Mouse (Mus musculus) forebrain, embryonic 15.5 days (tissue): ENCODE data around the gene Ccdc13. TPM values are rescaled to one million over a fixed set of nuclear protein-coding genes. Genes with fewer than 3 reads are reported as not detected.

Experiments used
- ATAC-seq: fragments of 200-750 bp; cut with Nextera tagmentation; replicated peaks from 2 replicates; pipeline ENCODE4 v1.8.0; 2017; ENCODE audit warnings: mild to moderate bottlenecking, moderate TSS enrichment, moderate library complexity
- H3K27ac ChIP-seq: fragments of 300-500 bp; sonication (generic); replicated peaks from 2 replicates; pipeline ENCODE4 v1.5.1; 2015; ENCODE audit warnings: mild to moderate bottlenecking, inconsistent platforms
- H3K27me3 ChIP-seq: fragments of 300-500 bp; sonication (generic); 2 replicates; pipeline ENCODE4 v1.6.1; 2015; ENCODE audit warnings: inconsistent platforms
- H3K36me3 ChIP-seq: fragments of 300-500 bp; sonication (generic); 2 replicates; pipeline ENCODE4 v1.6.1; 2015; ENCODE audit warnings: mild to moderate bottlenecking, inconsistent platforms
- H3K4me1 ChIP-seq: fragments of 300-500 bp; sonication (generic); 2 replicates; pipeline ENCODE4 v1.6.1; 2015; ENCODE audit warnings: inconsistent platforms
- H3K4me2 ChIP-seq: fragments of 300-500 bp; sonication (generic); replicated peaks from 2 replicates; pipeline ENCODE4 v1.6.1; 2015; ENCODE audit warnings: mild to moderate bottlenecking, inconsistent platforms
- H3K4me3 ChIP-seq: fragments of 300-500 bp; sonication (generic); 2 replicates; pipeline ENCODE4 v1.5.1; 2015; ENCODE audit warnings: mild to moderate bottlenecking, inconsistent platforms
- H3K9ac ChIP-seq: fragments of 300-500 bp; sonication (generic); replicated peaks from 2 replicates; pipeline ENCODE4 v1.6.1; 2015; ENCODE audit warnings: mild to moderate bottlenecking, inconsistent platforms
- H3K9me3 ChIP-seq: fragments of 300-500 bp; sonication (generic); 2 replicates; pipeline ENCODE4 v1.6.1; 2016; ENCODE audit warnings: inconsistent platforms
- WGBS: fragments of 180-500 bp; shearing (Covaris S2); methylation state at CpG from one replicate; pipeline ENCODE4 v1.1.7; 2015; ENCODE audit warnings: mixed read lengths; 5-methylcytosine and 5-hydroxymethylcytosine counted together
- polyA plus RNA-seq: library from polyadenylated mRNA; unstranded; fragments of >200 nt; fragmentation: Nextera tagmentation; extraction: Ambion mirVana; gene quantifications from 2 replicates; pipeline ENCODE4 v1.2.1, GENCODE M21; 2015

The Ccdc13 gene
- polyA plus RNA-seq, 1 experiment from 2014 or later = 3.0 TPM

- H3K27ac ChIP-seq = no peak overlapping the region
- H3K4me1 ChIP-seq = peaks cover 4% of the 10 kb centered on the region; the same call in 1 of the 2 replicates
- no peak for ATAC-seq
- 15% methylated on average over 5 of the region's 5 CpGs for WGBS
- no peaks in the 10 kb centered on the region for H3K36me3 ChIP-seq
- H3K9ac ChIP-seq = no peak overlapping the region
- H3K27me3 ChIP-seq = no peaks in the 10 kb centered on the region
- H3K9me3 ChIP-seq = no peaks in the 10 kb centered on the region
- H3K4me2 ChIP-seq = no peak overlapping the region
- no peak overlapping the region for H3K4me3 ChIP-seq
These were observed 48.1 kb downstream of the Ccdc13 start for GRCm38 (mm10) chr9:121791206-121791605.

- Histone ChIP-seq H3K27ac (no peak overlapping the region), H3K9ac (no peak overlapping the region), H3K4me1 (no peaks in the 10 kb centered on the region; the same call in 1 of the 2 replicates), H3K4me2 (no peak overlapping the region), H3K9me3 (no peaks in the 10 kb centered on the region), H3K4me3 (no peak overlapping the region), H3K36me3 (no peaks in the 10 kb centered on the region), H3K27me3 (no peaks in the 10 kb centered on the region)
- ATAC-seq = no peak
- WGBS = 78% methylated on average over 2 of the region's 2 CpGs
These were observed 52.9 kb downstream of the Ccdc13 start for GRCm38 (mm10) chr9:121786359-121786758.

- Histone ChIP-seq H3K9ac (no peak overlapping the region), H3K4me1 (no peaks in the 10 kb centered on the region; the same call in 1 of the 2 replicates), H3K4me2 (no peak overlapping the region), H3K9me3 (no peaks in the 10 kb centered on the region), H3K4me3 (no peak overlapping the region), H3K27me3 (peaks cover under 1% of the 10 kb centered on the region; the same call in 1 of the 2 replicates), H3K36me3 (no peaks in the 10 kb centered on the region), H3K27ac (no peak overlapping the region)
- 87% methylated on average over 8 of the region's 8 CpGs for WGBS
- no peak for ATAC-seq
These were observed 54.0 kb downstream of the Ccdc13 start for GRCm38 (mm10) chr9:121785261-121785660.

- Histone ChIP-seq H3K4me2 (no peak overlapping the region), H3K27me3 (peaks cover 5% of the 10 kb centered on the region; the same call in 1 of the 2 replicates), H3K4me3 (no peak overlapping the region), H3K36me3 (no peaks in the 10 kb centered on the region), H3K9me3 (no peaks in the 10 kb centered on the region), H3K4me1 (no peaks in the 10 kb centered on the region; the same call in 1 of the 2 replicates), H3K9ac (no peak overlapping the region), H3K27ac (no peak overlapping the region)
- no peak for ATAC-seq
- 90% methylated on average over 12 of the region's 12 CpGs for WGBS
These were observed 54.5 kb downstream of the Ccdc13 start for GRCm38 (mm10) chr9:121784801-121785200.

GRCm38 (mm10) chr9:121778066-121778624 lies 61.1 kb downstream of the Ccdc13 start:
- peaks cover 11% of the 10 kb centered on the region for H3K4me1 ChIP-seq
- 15% methylated on average over 54 of the region's 54 CpGs for WGBS
- H3K36me3 ChIP-seq = no peaks in the 10 kb centered on the region
- H3K4me3 ChIP-seq = peak overlapping the region; percentile 40
- H3K9ac ChIP-seq = peak overlapping the region; percentile 40
- H3K27me3 ChIP-seq = peaks cover 38% of the 10 kb centered on the region
- ATAC-seq = peak; percentile 59
- no peak overlapping the region for H3K27ac ChIP-seq
- peak overlapping the region; percentile 70 for H3K4me2 ChIP-seq
- H3K9me3 ChIP-seq = no peaks in the 10 kb centered on the region

- peak within 1 kb of the TSS; percentile 70 for H3K4me2 ChIP-seq
- peaks cover 38% of the 10 kb centered on the region for H3K27me3 ChIP-seq
- H3K36me3 ChIP-seq = no peaks in the 10 kb centered on the region
- 21% methylated on average over 30 of the region's 30 CpGs for WGBS
- H3K4me1 ChIP-seq = peaks cover 11% of the 10 kb centered on the region
- H3K9me3 ChIP-seq = no peaks in the 10 kb centered on the region
- H3K4me3 ChIP-seq = peak within 1 kb of the TSS; percentile 40
- H3K9ac ChIP-seq = peak within 1 kb of the TSS; percentile 40
- no peak within 1 kb of the TSS for H3K27ac ChIP-seq
- peak; percentile 53 for ATAC-seq
These were observed 61.7 kb downstream of the Ccdc13 start, which contains the start of gene Klhl40 for GRCm38 (mm10) chr9:121777484-121778065. Klhl40 (plus strand) TSS chr9:121777607.

- 85% methylated on average over 7 of the region's 7 CpGs for WGBS
- Histone ChIP-seq H3K4me1 (peaks cover 11% of the 10 kb centered on the region), H3K9me3 (no peaks in the 10 kb centered on the region), H3K9ac (no peak overlapping the region), H3K27ac (no peak overlapping the region), H3K4me2 (no peak overlapping the region), H3K36me3 (no peaks in the 10 kb centered on the region), H3K27me3 (peaks cover 38% of the 10 kb centered on the region), H3K4me3 (no peak overlapping the region)
- ATAC-seq = no peak
These were observed 62.8 kb downstream of the Ccdc13 start for GRCm38 (mm10) chr9:121776511-121776910.

- Histone ChIP-seq H3K9ac (no peak overlapping the region), H3K9me3 (no peaks in the 10 kb centered on the region), H3K4me2 (no peak overlapping the region), H3K27me3 (peaks cover 38% of the 10 kb centered on the region), H3K4me3 (no peak overlapping the region), H3K36me3 (no peaks in the 10 kb centered on the region), H3K27ac (no peak overlapping the region), H3K4me1 (peaks cover 11% of the 10 kb centered on the region)
- ATAC-seq = no peak
- 82% methylated on average over 10 of the region's 10 CpGs for WGBS
These were observed 63.3 kb downstream of the Ccdc13 start for GRCm38 (mm10) chr9:121775951-121776350.

- no peaks in the 10 kb centered on the region for H3K9me3 ChIP-seq
- H3K27ac ChIP-seq = no peak overlapping the region
- H3K4me2 ChIP-seq = no peak overlapping the region
- no peak overlapping the region for H3K9ac ChIP-seq
- no peak overlapping the region for H3K4me3 ChIP-seq
- peaks cover 13% of the 10 kb centered on the region for H3K27me3 ChIP-seq
- 81% methylated on average over 5 of the region's 5 CpGs for WGBS
- ATAC-seq = no peak
- peaks cover 7% of the 10 kb centered on the region; the same call in 1 of the 2 replicates for H3K36me3 ChIP-seq
- no peaks in the 10 kb centered on the region; the same call in 1 of the 2 replicates for H3K4me1 ChIP-seq
These were observed 66.8 kb downstream of the Ccdc13 start for GRCm38 (mm10) chr9:121772412-121772811.

GRCm38 (mm10) chr9:121765166-121765855 lies 74.0 kb downstream of the Ccdc13 start:
- peaks cover 15% of the 10 kb centered on the region for H3K4me1 ChIP-seq
- H3K27me3 ChIP-seq = no peaks in the 10 kb centered on the region
- H3K36me3 ChIP-seq = peaks cover 41% of the 10 kb centered on the region
- H3K9ac ChIP-seq = no peak overlapping the region
- no peak overlapping the region for H3K4me3 ChIP-seq
- ATAC-seq = no peak
- 77% methylated on average over 16 of the region's 16 CpGs for WGBS
- H3K27ac ChIP-seq = no peak overlapping the region
- H3K4me2 ChIP-seq = no peak overlapping the region
- no peaks in the 10 kb centered on the region for H3K9me3 ChIP-seq

GRCm38 (mm10) chr9:121763716-121764115 lies 75.5 kb downstream of the Ccdc13 start:
- Histone ChIP-seq H3K4me3 (no peak overlapping the region), H3K9ac (no peak overlapping the region), H3K27me3 (no peaks in the 10 kb centered on the region), H3K4me1 (peaks cover 24% of the 10 kb centered on the region), H3K27ac (no peak overlapping the region), H3K9me3 (no peaks in the 10 kb centered on the region), H3K4me2 (no peak overlapping the region), H3K36me3 (peaks cover 41% of the 10 kb centered on the region)
- no peak for ATAC-seq
- WGBS = 87% methylated on average over 19 of the region's 19 CpGs

- Histone ChIP-seq H3K9me3 (no peaks in the 10 kb centered on the region), H3K4me2 (no peak overlapping the region), H3K4me3 (no peak overlapping the region), H3K27me3 (no peaks in the 10 kb centered on the region), H3K36me3 (peaks cover 37% of the 10 kb centered on the region), H3K4me1 (peaks cover 32% of the 10 kb centered on the region), H3K27ac (no peak overlapping the region), H3K9ac (no peak overlapping the region)
- no peak for ATAC-seq
- WGBS = 89% methylated on average over 25 of the region's 25 CpGs
These were observed 76.5 kb downstream of the Ccdc13 start for GRCm38 (mm10) chr9:121762761-121763160.
